Mouse (Mus musculus) adrenal gland, adult 2 months (tissue): ENCODE results near the gene Rere. TPM values are rescaled to one million over a fixed set of nuclear protein-coding genes. Genes with fewer than 3 reads are reported as not detected.
A peak's percentile ranks its signal among the peaks of the same experiment; 100 is the strongest.
"Not testable (repeated sequence)": the region's sequence is repeated elsewhere in the genome, so short reads cannot be mapped to it uniquely, and the experiment has no call there.

ENCODE experiments used
- DNase-seq: peaks from one replicate; pipeline ENCODE4 v3.0.0; 2021
- polyA plus RNA-seq: library from polyadenylated mRNA; depleted of rRNA; stranded (reverse); fragments of >200 nt; gene quantifications from 2 replicates; pipeline ENCODE4 v1.2.3, GENCODE M21; 2012
- total RNA-seq, 2 experiments: library from RNA; stranded (reverse); gene quantifications; 2 replicates each; pipeline ENCODE4 v1.2.3; 2021

Gene Rere
- total and polyA plus RNA-seq, 3 experiments, result 104 to 112 (median 105) TPM

GRCm38 (mm10) chr4:150254416-150254815 lies 27.0 kb upstream of the Rere start:
- DNase-seq, result no peak

- no peak for DNase-seq
Measured at GRCm38 (mm10) chr4:150255181-150255580, 26.3 kb upstream of the Rere start.

- peak; percentile 88 for DNase-seq
Measured at GRCm38 (mm10) chr4:150257252-150258204, 23.9 kb upstream of the Rere start.

- no peak for DNase-seq
Measured at GRCm38 (mm10) chr4:150258388-150258787, 23.1 kb upstream of the Rere start.

- DNase-seq, result no peak
Measured at GRCm38 (mm10) chr4:150259577-150259976, 21.9 kb upstream of the Rere start.

GRCm38 (mm10) chr4:150260111-150260510 lies 21.3 kb upstream of the Rere start:
- DNase-seq, result no peak

GRCm38 (mm10) chr4:150260745-150261144 lies 20.7 kb upstream of the Rere start:
- DNase-seq, result no peak

GRCm38 (mm10) chr4:150262301-150262700 lies 19.1 kb upstream of the Rere start:
- DNase-seq, result no peak

- no peak for DNase-seq
Measured at GRCm38 (mm10) chr4:150264903-150265302, 16.5 kb upstream of the Rere start.

- DNase-seq, result no peak
Measured at GRCm38 (mm10) chr4:150265471-150265870, 16.0 kb upstream of the Rere start.

GRCm38 (mm10) chr4:150266655-150267223 lies 14.7 kb upstream of the Rere start:
- peak; percentile 62 for DNase-seq

- DNase-seq, result no peak
Measured at GRCm38 (mm10) chr4:150268674-150269653, 12.5 kb upstream of the Rere start.

- DNase-seq, result no peak
Measured at GRCm38 (mm10) chr4:150269679-150270078, 11.8 kb upstream of the Rere start.

- not testable (repeated sequence) for DNase-seq
Measured at GRCm38 (mm10) chr4:150270718-150271117, 10.7 kb upstream of the Rere start.

- no peak for DNase-seq
Measured at GRCm38 (mm10) chr4:150272725-150273124, 8.7 kb upstream of the Rere start.

- DNase-seq, result no peak
Measured at GRCm38 (mm10) chr4:150275531-150275930, 5.9 kb upstream of the Rere start.

- not testable (repeated sequence) for DNase-seq
Measured at GRCm38 (mm10) chr4:150279336-150279735, 2.1 kb upstream of the Rere start.

GRCm38 (mm10) chr4:150280002-150280401 lies 1.4 kb upstream of the Rere start:
- no peak for DNase-seq

GRCm38 (mm10) chr4:150280459-150280858 lies 987 bp upstream of the Rere start:
- DNase-seq, result no peak

GRCm38 (mm10) chr4:150281891-150282630 lies 615 bp downstream of the Rere start:
- DNase-seq, result peak; percentile 77

- no peak for DNase-seq
Measured at GRCm38 (mm10) chr4:150282631-150283334, 1.3 kb downstream of the Rere start.
